Mouse (Mus musculus): ENCODE results near the gene Gm21586. TPM values are rescaled to one million over a fixed set of nuclear protein-coding genes. Genes with fewer than 3 reads are reported as not detected.

Gene Gm21586
- not detected for polyA plus RNA-seq (2014; fragmentation: Illumina TruSeq; extraction: RNeasy Lipid Tissue Mini Kit (QIAGEN cat#74804))

GRCm38 (mm10) chr4:42439078-42439477 is at the start of gene Gm21586:
Gene Gm21586 (plus strand): TSS chr4:42439378.

GRCm38 (mm10) chr4:42466452-42466851 is 27.3 kb downstream of the Gm21586 start, which contains the start of gene Gm2163:
Gene Gm2163 (plus strand): TSS chr4:42466752.

Other genes with a start within 250 kb of the Gm21586 start
- 1.3 TPM for gene Gm10600, start 198.7 kb upstream of the Gm21586 start, polyA plus RNA-seq (2014; fragmentation: Illumina TruSeq; extraction: RNeasy Lipid Tissue Mini Kit (QIAGEN cat#74804))
- gene Ccl21b, start 183.6 kb upstream of the Gm21586 start, polyA plus RNA-seq (2014; fragmentation: Illumina TruSeq; extraction: RNeasy Lipid Tissue Mini Kit (QIAGEN cat#74804)) = 6.1 TPM
- gene Gm21953, start 145.1 kb upstream of the Gm21586 start, polyA plus RNA-seq (2014; fragmentation: Illumina TruSeq; extraction: RNeasy Lipid Tissue Mini Kit (QIAGEN cat#74804)) = not detected
- not detected for gene Fam205a3, start 121.0 kb upstream of the Gm21586 start, polyA plus RNA-seq (2014; fragmentation: Illumina TruSeq; extraction: RNeasy Lipid Tissue Mini Kit (QIAGEN cat#74804))
- 0.20 TPM for gene Gm2163, start 27.4 kb downstream of the Gm21586 start, polyA plus RNA-seq (2014; fragmentation: Illumina TruSeq; extraction: RNeasy Lipid Tissue Mini Kit (QIAGEN cat#74804))
- not detected for gene Fam205a2, start 88.8 kb downstream of the Gm21586 start, polyA plus RNA-seq (2014; fragmentation: Illumina TruSeq; extraction: RNeasy Lipid Tissue Mini Kit (QIAGEN cat#74804))
- gene Gm10591, start 172.8 kb downstream of the Gm21586 start, polyA plus RNA-seq (2014; fragmentation: Illumina TruSeq; extraction: RNeasy Lipid Tissue Mini Kit (QIAGEN cat#74804)) = 6.1 TPM
- gene Gm2564, start 190.3 kb downstream of the Gm21586 start, polyA plus RNA-seq (2014; fragmentation: Illumina TruSeq; extraction: RNeasy Lipid Tissue Mini Kit (QIAGEN cat#74804)) = not detected
- gene Ccl27b, start 215.9 kb downstream of the Gm21586 start, polyA plus RNA-seq (2014; fragmentation: Illumina TruSeq; extraction: RNeasy Lipid Tissue Mini Kit (QIAGEN cat#74804)) = not detected
- gene Il11ra2, start 222.5 kb downstream of the Gm21586 start, polyA plus RNA-seq (2014; fragmentation: Illumina TruSeq; extraction: RNeasy Lipid Tissue Mini Kit (QIAGEN cat#74804)) = not detected